Comparison of ENCODE assay signal across 8 mouse cellular contexts in genomic region chr2:35930498-35931149, GRCm38 (mm10). TPM values are rescaled to one million over a fixed set of nuclear protein-coding genes. Genes with fewer than 3 reads are reported as not detected.
DNase-seq lines count a peak whose midpoint lies in the region; ATAC-seq and TF ChIP-seq lines count a peak whose summit lies in the region.

No protein-coding gene starts in this region.

- TF ChIP-seq CTCF in cerebellum, adult 2 months (IDR thresholded peaks at IDR 0.05; ENCODE audit: borderline replicate concordance, insufficient read depth, low read depth, low read length): peak; percentile 87

- no peak for ATAC-seq in hindbrain, embryonic 12.5 days (ENCODE audit: low FRiP score)
- 0 out of 2 replicates have a peak, but pooled peaks have one; percentile 50 for ATAC-seq in intestine, embryonic 16.5 days

- H3K36me3 ChIP-seq in hindbrain, embryonic 10.5 days: no peaks in the 10 kb centered on the region
- H3K36me3 ChIP-seq in hindbrain, embryonic 12.5 days: no peaks in the 10 kb centered on the region
- H3K36me3 ChIP-seq in intestine, embryonic 16.5 days (ENCODE audit: control insufficient read depth, insufficient read depth, low read length): no peaks in the 10 kb centered on the region

- H3K4me1 ChIP-seq in hindbrain, embryonic 10.5 days (replicated peaks): no peaks in the 10 kb centered on the region
- no peaks in the 10 kb centered on the region for H3K4me1 ChIP-seq in hindbrain, embryonic 12.5 days
- peaks cover 12% of the 10 kb centered on the region for H3K4me1 ChIP-seq in cerebellum, adult 2 months (ENCODE audit: control insufficient read depth, insufficient read depth, low read length)
- no peaks in the 10 kb centered on the region for H3K4me1 ChIP-seq in intestine, embryonic 16.5 days (ENCODE audit: control insufficient read depth, insufficient read depth, low read length)

- H3K9ac ChIP-seq in hindbrain, embryonic 12.5 days: no peak overlapping the region
- no peak overlapping the region for H3K9ac ChIP-seq in intestine, embryonic 16.5 days (ENCODE audit: low read depth, low read length)

- no peak overlapping the region for H3K27ac ChIP-seq in hindbrain, embryonic 10.5 days
- H3K27ac ChIP-seq in hindbrain, embryonic 12.5 days: no peak overlapping the region
- no peak overlapping the region for H3K27ac ChIP-seq in cerebellum, adult 2 months (ENCODE audit: insufficient read depth, low read length)
- no peak overlapping the region for H3K27ac ChIP-seq in intestine, embryonic 16.5 days (ENCODE audit: low read length)

- H3K4me3 ChIP-seq in hindbrain, embryonic 10.5 days: no peak overlapping the region
- no peak overlapping the region for H3K4me3 ChIP-seq in hindbrain, embryonic 12.5 days
- H3K4me3 ChIP-seq in cerebellum, adult 2 months (replicated peaks; ENCODE audit: insufficient read depth, low read depth, low read length): no peak overlapping the region
- H3K4me3 ChIP-seq in intestine, embryonic 16.5 days (ENCODE audit: low read length): no peak overlapping the region

- intact Hi-C loops in left cerebral cortex, postnatal 4 days (cut with DNase I): loop anchor here (5.0 kb wide), 1 partner anchor 388 kb away; no protein-coding TSS in a partner anchor

- DNase-seq in hindbrain, embryonic 10.5 days (ENCODE audit: low spot score): peak; percentile 85
- DNase-seq in cerebellum, adult 2 months: peak; percentile 73 to 82
- peak; percentile 53 to 80 for DNase-seq in frontal cortex, postnatal 14 days (ENCODE audit: low spot score in 2 of 2)
- peak; percentile 90 for DNase-seq in left cerebral cortex, postnatal 4 days
- peak; percentile 50 for DNase-seq in naive thymus-derived CD4-positive, alpha-beta T cell, adult 2 months (ENCODE audit: low read depth)
- DNase-seq in telencephalon, adult 2 months (ENCODE audit: low read depth, low spot score): peak; percentile 55

- H3K9me3 ChIP-seq in hindbrain, embryonic 10.5 days: no peaks in the 10 kb centered on the region
- no peaks in the 10 kb centered on the region for H3K9me3 ChIP-seq in hindbrain, embryonic 12.5 days (replicated peaks)
- H3K9me3 ChIP-seq in intestine, embryonic 16.5 days (ENCODE audit: control insufficient read depth, low read length): no peaks in the 10 kb centered on the region

- TF ChIP-seq POLR2A in cerebellum, adult 2 months (IDR thresholded peaks at IDR 0.05; ENCODE audit: borderline replicate concordance, insufficient read depth, low read length): no peak

- no peaks in the 10 kb centered on the region for H3K27me3 ChIP-seq in hindbrain, embryonic 10.5 days (ENCODE audit: insufficient read depth, poor library complexity, severe bottlenecking)
- H3K27me3 ChIP-seq in hindbrain, embryonic 12.5 days: no peaks in the 10 kb centered on the region
- H3K27me3 ChIP-seq in cerebellum, adult 2 months (ENCODE audit: control insufficient read depth, insufficient read depth, low read length): no peaks in the 10 kb centered on the region
- no peaks in the 10 kb centered on the region for H3K27me3 ChIP-seq in intestine, embryonic 16.5 days (replicated peaks; ENCODE audit: control insufficient read depth, insufficient read depth, low read length)

- 38% methylated on average over 11 of the region's 11 CpGs for WGBS in hindbrain, embryonic 10.5 days
- whole genome bisulfite sequencing in hindbrain, embryonic 12.5 days: 37% methylated on average over 11 of the region's 11 CpGs
- 35% methylated on average over 11 of the region's 11 CpGs for WGBS in cerebellum, adult 2 months
- 33% methylated on average over 11 of the region's 11 CpGs for WGBS in intestine, embryonic 16.5 days

- H3K4me2 ChIP-seq in hindbrain, embryonic 12.5 days (replicated peaks): no peak overlapping the region
- H3K4me2 ChIP-seq in intestine, embryonic 16.5 days (ENCODE audit: low read depth, low read length): no peak overlapping the region

RNA-seq across cellular contexts. Expression of gene Ttll11, which starts 49.1 kb away (rescaled TPM):
- 0.86 and 1.6 TPM in 2 replicates for polyA plus RNA-seq in hindbrain, embryonic 10.5 days (2016; fragmentation: Nextera tagmentation; extraction: Ambion mirVana)
- polyA plus RNA-seq in hindbrain, embryonic 12.5 days (2016; fragmentation: Nextera tagmentation; extraction: Ambion mirVana): 4.6 and 5.5 TPM in 2 replicates
- 21.4 and 24.0 TPM in 2 replicates for polyA plus RNA-seq in cerebellum, adult 2 months (2012; rRNA removed)
- polyA plus RNA-seq in intestine, embryonic 16.5 days (2015; fragmentation: Nextera tagmentation; extraction: Ambion mirVana): 0.10 and 0.18 TPM in 2 replicates
- 1 to 10 TPM; 8.7 to 9.6 TPM for total RNA-seq in left cerebral cortex, postnatal 4 days (2021)
